Mouse (Mus musculus): ENCODE measurements around the gene Cacna2d3. TPM values are rescaled to one million over a fixed set of nuclear protein-coding genes. Genes with fewer than 3 reads are reported as not detected.

Cacna2d3 gene
- total RNA-seq, 1 experiment from 2014 or later, result not detected

DNA sequence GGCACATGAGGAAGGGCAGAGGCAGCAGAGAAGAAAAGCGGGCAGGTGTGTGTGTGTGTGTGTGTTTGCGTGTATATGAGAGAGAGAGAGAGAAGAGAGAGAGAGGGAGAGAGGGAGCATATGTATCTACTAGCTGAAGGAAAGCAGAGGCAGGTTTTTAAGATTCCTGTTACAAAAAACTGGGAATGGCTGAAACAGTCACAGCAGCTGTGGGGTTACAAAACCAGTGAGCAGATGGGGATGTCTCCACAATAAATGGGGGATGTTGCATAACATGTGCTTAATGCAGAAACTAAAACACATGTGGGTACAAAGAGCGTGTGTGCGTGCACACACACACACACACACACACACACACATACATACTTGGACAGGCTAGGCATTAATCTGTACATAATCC, 752.4 kb downstream of the Cacna2d3 start:
- ATAC-seq (replicated peaks; ENCODE audit: low read depth, poor library complexity, severe bottlenecking), result no peak

- ATAC-seq (replicated peaks; ENCODE audit: low read depth, poor library complexity, severe bottlenecking), result no peak
Observed at GRCm38 (mm10) chr14:28966881-28967280, 754.8 kb downstream of the Cacna2d3 start.

GRCm38 (mm10) chr14:28961379-28961778, 760.3 kb downstream of the Cacna2d3 start:
- ATAC-seq (replicated peaks; ENCODE audit: low read depth, poor library complexity, severe bottlenecking), result no peak

DNA sequence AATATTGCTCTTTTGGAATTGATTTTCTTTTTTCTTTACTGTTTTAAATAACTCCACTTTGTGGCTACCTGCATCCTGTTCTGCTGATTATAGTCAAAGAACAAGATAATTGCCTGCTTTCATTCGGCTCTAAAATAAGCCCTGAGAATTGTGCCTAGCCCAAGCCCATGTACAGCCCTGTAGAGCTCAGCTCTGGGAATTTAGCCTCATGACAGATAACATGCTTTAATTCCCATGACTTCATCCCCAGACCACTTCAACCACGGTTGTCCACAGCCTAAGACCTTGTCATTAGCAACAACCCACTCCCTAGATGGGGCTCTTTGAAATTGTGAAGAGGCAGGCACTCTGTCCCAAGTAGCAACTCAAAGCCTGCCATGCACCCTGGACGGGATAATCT, 762.6 kb downstream of the Cacna2d3 start:
- ATAC-seq (replicated peaks; ENCODE audit: low read depth, poor library complexity, severe bottlenecking), result no peak

DNA sequence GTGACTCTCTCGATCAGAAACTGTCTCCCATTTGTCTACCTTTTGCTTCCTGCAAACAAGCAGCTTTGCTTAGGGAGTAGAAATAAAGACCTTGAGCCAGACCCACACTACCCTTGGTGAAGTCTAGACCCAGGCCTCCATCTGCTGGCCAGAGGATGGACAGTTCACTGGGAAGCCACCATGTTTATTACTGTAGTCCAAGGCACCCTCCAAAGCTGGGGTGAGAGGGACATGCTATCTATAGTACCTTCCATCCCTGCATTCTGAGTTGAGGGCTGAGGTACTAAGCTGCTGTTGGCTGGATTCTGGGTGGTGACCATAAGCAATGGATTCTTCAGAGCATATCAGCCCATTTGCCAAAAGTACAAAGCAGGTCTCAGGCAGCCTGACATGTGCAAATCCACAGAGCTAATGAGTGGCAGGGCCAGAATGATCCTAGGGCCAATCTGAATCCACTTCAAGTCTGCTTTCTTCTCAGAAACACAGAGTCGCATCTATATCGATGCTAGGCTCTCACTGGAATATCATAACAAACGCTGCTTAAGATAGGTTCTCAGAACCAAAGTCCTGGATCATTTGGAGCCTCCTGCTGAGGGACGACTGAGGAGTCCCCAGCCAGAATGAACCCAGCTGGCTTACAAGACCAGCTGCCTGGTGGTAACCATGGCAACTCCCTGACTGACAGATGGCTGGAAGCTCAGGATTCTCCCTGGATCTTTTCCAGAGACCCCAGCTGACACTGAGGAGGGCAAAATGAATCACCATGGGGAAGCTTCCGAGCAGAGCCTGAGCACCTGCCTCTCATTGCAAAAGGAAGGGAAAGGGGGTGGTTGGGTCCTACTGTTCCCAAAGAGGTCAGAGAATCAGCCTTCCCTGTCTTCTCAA, 763.3 kb downstream of the Cacna2d3 start:
- ATAC-seq (replicated peaks; ENCODE audit: low read depth, poor library complexity, severe bottlenecking), result no peak

GRCm38 (mm10) chr14:28955181-28955580, 766.5 kb downstream of the Cacna2d3 start:
- ATAC-seq (replicated peaks; ENCODE audit: low read depth, poor library complexity, severe bottlenecking), result no peak

DNA sequence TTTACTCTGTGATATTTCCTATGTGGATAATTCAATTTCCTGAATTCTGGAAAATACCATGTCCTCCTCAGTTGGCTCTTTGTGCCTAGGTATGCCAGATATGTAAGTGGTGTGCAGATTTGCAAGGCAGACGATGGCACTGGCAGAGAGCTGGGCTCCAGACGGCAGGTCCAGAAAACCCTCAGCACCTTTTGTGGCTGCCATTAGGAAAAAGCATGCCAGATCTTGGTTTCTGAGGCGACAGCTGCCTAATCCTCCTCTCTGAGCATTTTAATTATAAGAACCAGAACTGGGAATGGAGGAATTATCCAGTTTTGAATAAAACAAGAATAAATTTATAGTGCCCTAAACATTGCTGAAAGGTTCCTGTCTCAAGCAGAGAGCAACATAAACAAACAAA, 767.1 kb downstream of the Cacna2d3 start:
- ATAC-seq (replicated peaks; ENCODE audit: low read depth, poor library complexity, severe bottlenecking), result no peak

GRCm38 (mm10) chr14:28954086-28954485, 767.6 kb downstream of the Cacna2d3 start:
- no peak for ATAC-seq (replicated peaks; ENCODE audit: low read depth, poor library complexity, severe bottlenecking)

- ATAC-seq (replicated peaks; ENCODE audit: low read depth, poor library complexity, severe bottlenecking), result no peak
Observed at GRCm38 (mm10) chr14:28953409-28953808, 768.3 kb downstream of the Cacna2d3 start.

DNA sequence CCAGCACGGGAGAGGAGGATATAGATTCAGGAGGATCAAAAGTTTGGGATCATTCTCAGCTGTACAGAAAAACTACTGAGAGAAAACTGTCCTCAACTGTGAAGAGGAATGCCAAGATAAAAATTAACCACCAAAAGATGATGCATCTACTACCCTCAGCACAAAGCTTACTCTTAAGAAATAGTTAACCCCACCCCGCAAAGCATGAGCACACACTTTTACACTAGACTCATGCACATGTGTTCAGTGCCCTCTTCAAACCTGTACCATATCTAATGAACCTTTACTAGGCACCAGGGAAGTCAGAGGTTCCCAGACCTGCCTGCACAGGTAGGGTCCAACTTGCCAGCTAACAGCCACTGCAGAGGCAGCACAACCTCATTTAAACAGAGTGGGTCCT, 771.2 kb downstream of the Cacna2d3 start:
- ATAC-seq (replicated peaks; ENCODE audit: low read depth, poor library complexity, severe bottlenecking), result no peak

DNA sequence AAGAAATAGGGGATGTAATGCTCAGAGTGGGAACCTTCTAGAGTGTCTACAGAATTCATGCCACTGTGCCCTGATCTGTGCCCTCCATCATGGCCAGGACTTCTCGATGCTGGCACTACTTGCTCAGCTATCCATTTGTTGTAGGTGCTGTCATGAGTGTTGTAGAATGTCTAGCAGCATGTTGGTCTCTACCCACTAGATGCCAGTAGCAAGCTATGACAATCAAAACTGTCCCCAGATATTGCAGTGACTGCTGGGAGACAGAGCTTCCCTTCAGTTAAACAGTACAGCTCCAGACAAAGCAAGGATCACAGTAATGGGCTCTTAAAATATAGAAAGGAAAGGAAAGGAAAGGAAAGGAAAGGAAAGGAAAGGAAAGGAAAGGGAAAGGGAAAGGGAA, 771.9 kb downstream of the Cacna2d3 start:
- no peak for ATAC-seq (replicated peaks; ENCODE audit: low read depth, poor library complexity, severe bottlenecking)

- no peak for ATAC-seq (replicated peaks; ENCODE audit: low read depth, poor library complexity, severe bottlenecking)
Observed at GRCm38 (mm10) chr14:28948019-28948850, 773.4 kb downstream of the Cacna2d3 start.

DNA sequence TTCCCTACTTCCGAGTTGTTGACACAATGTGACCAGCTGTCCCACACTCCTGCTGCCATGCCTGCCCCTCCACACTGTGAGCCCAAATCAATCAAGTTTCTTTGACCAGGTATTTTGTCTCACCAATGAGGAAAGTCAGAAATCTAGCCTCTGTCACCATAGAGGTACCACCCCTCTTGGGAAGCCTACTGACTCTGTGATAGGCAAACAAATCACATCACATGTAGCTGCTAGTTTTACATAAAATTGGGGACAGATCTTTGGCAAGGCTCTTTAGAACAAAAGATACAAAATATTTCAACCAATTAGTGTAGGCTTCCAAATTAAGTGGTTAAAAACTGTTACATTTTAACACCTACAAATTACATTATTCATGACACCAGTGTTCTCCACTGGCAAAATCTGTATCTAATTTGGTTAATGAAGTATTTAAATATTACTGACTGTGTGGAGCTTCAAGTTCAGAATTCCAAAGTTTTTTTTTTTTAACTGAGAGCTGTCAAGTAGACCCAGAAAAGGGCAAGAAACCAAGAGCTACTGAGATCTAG, 788.8 kb downstream of the Cacna2d3 start:
- ATAC-seq (replicated peaks; ENCODE audit: low read depth, poor library complexity, severe bottlenecking), result no peak

DNA sequence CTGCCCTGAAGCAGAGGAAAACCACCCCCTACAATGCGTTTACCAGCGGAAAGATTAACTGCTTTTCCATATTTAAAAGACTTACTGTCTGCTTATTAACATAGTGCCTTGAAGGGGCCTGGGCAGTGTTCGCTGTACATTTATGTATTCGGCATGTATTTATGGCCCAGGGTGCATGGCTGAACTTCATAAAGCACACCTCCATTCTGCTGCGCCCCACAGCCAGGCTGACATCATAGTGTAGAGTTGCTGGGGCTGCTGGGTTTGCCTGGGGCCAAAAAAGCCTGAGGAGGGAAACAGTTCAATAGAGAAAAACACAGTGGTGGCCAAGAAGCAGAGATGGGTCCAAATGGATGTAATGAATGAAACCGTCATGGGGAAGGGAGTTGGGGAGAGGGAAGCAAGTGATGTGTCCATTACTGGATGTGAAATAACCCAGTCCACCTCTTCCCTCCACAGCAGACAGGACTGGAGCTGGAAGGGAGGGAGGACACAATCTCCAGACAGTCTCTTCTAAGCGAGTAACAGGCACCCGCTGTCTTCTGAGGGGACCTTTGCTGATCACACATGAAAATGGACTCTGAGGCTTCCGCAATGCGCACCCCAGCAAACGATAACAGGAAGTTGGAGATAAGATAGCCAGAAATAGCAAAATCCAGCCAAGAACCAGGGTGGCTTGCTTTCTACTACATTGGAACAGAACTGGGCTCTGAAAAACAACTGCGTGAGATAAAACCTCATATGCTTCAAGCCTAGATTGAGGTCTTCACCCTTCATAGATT, 798.3 kb downstream of the Cacna2d3 start:
- no peak for ATAC-seq (replicated peaks; ENCODE audit: low read depth, poor library complexity, severe bottlenecking)

DNA sequence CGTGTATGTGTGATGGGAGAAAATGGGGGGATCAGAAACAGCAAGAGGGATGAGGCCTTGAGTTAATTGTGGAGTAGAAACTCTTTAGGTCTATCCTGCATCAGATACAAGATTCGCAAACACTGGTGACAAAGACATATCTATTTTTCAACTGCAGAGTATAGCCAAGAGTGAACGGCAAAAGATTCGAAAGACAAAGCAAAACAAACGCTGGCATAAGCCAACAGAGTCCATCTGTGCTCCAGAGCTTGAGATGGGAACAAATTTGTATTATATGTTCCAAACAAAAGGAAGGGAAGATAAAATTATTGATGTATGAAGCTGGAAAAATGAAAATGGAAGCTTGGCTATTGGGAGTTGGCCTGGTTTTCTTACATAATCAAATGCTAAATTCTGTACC, 802.8 kb downstream of the Cacna2d3 start:
- ATAC-seq (replicated peaks; ENCODE audit: low read depth, poor library complexity, severe bottlenecking), result no peak

DNA sequence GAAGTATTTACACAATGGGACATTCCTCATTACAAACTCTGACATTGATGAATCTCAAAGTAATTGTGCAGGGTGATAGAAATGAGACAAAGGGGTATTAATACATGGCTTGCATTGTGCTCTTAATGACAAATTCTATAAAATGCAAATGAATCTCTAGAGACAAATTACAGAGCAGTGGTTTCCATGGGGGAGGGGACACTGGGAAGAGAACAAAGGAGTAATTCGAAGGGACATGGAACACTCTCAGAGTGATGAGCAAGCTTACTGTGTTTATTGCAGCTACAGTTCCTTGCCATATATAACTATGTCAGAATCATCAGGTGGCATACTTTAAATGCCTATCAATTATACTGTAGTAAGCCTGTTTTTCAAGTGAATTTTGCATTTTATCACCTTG, 806.7 kb downstream of the Cacna2d3 start:
- no peak for ATAC-seq (replicated peaks; ENCODE audit: low read depth, poor library complexity, severe bottlenecking)

- no peak for ATAC-seq (replicated peaks; ENCODE audit: low read depth, poor library complexity, severe bottlenecking)
Observed at GRCm38 (mm10) chr14:28907659-28908058, 814.0 kb downstream of the Cacna2d3 start.

DNA sequence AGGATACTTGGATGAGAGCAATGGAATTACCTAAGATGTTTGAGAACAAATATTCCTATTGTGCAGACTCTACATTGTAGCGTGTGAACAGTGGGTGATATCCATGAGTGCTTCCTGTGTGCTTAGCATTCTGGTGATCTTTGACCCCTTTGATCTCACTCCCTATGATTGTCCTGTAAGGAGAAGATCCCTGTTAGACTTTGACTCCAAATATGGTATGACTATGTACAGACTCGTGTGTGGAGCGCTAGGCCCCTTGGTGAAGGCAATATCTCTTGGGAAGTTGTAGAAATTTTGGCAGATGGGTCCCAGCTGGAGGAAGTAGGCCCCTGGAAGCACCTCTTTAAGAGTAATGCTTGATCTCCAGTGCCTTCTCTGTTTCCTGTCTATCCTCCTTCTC, 829.1 kb downstream of the Cacna2d3 start:
- ATAC-seq (replicated peaks; ENCODE audit: low read depth, poor library complexity, severe bottlenecking), result no peak

GRCm38 (mm10) chr14:28887373-28887772, 834.3 kb downstream of the Cacna2d3 start:
- ATAC-seq (replicated peaks; ENCODE audit: low read depth, poor library complexity, severe bottlenecking), result no peak

DNA sequence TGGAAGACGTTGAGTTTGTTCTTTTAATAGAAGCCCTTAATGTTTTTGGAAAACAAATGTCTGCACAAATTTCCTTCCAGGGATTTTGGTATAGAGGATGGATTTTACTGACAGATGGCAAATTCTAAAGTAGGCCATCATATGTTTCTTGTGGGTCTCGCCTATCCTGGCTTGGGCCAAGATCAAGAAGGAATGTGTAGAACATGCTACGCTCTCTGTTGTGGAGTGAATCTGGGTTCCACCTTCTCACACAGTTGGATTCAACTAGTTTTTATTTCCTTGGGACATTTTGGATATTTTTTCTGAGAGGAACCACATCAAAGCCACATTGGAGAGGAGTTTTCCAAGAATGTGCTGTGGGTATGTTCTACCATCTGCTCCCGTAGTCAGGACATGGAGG, 835.0 kb downstream of the Cacna2d3 start:
- no peak for ATAC-seq (replicated peaks; ENCODE audit: low read depth, poor library complexity, severe bottlenecking)

Measured in common myeloid progenitor, adult 5-6 weeks (primary cell).